Mouse (Mus musculus) liver, postnatal 0 days (tissue): ENCODE measurements around the gene Ranbp1. TPM values are rescaled to one million over a fixed set of nuclear protein-coding genes. Genes with fewer than 3 reads are reported as not detected.

ENCODE experiments used
- ATAC-seq: fragments of 200-750 bp; cut with Nextera tagmentation; 2 replicates; pipeline ENCODE4 v1.8.0; 2017; ENCODE audit warnings: mild to moderate bottlenecking, moderate library complexity
- DNase-seq: peaks from one replicate; pipeline ENCODE4 v3.0.0-alpha.2; 2016
- H3K27ac ChIP-seq: fragments of 300-500 bp; sonication (generic); 2 replicates; pipeline ENCODE4 v1.5.1; 2014; ENCODE audit warnings: antibody characterized with exemption, moderate library complexity, mild to moderate bottlenecking, low read depth
- H3K27me3 ChIP-seq: fragments of 300-500 bp; sonication (generic); 2 replicates; pipeline ENCODE4 v1.6.1; 2014; ENCODE audit warnings: low read length, control low read depth, mixed read lengths; ENCODE audit not compliant: insufficient read depth
- H3K36me3 ChIP-seq: fragments of 300-500 bp; sonication (generic); replicated peaks from 2 replicates; pipeline ENCODE4 v1.6.1; 2014; ENCODE audit warnings: mild to moderate bottlenecking, control low read depth, low read length, moderate library complexity, mixed read lengths; ENCODE audit not compliant: insufficient read depth
- H3K4me1 ChIP-seq: fragments of 300-500 bp; sonication (generic); 2 replicates; pipeline ENCODE4 v1.6.1; 2014; ENCODE audit warnings: antibody characterized with exemption, mild to moderate bottlenecking, control low read depth; ENCODE audit not compliant: insufficient read depth
- H3K4me2 ChIP-seq: fragments of 300-500 bp; sonication (generic); 2 replicates; pipeline ENCODE4 v1.6.1; 2014; ENCODE audit warnings: low read depth, mild to moderate bottlenecking, low read length, moderate library complexity, mixed read lengths
- H3K4me3 ChIP-seq: fragments of 300-500 bp; sonication (generic); 2 replicates; pipeline ENCODE4 v1.5.1; 2014; ENCODE audit warnings: low read depth, low read length
- H3K9ac ChIP-seq: fragments of 300-500 bp; sonication (generic); replicated peaks from 2 replicates; pipeline ENCODE4 v1.6.1; 2014; ENCODE audit warnings: mild to moderate bottlenecking, moderate library complexity
- H3K9me3 ChIP-seq: fragments of 300-500 bp; sonication (generic); 2 replicates; pipeline ENCODE4 v1.6.1; 2016; ENCODE audit warnings: mild to moderate bottlenecking, control low read depth, low read length, mixed read lengths
- CTCF ChIP-seq: sonication (generic); IDR thresholded peaks from 2 replicates; pipeline ENCODE4 v1.5.1; 2016; ENCODE audit warnings: antibody characterized with exemption, low read depth
- EP300 ChIP-seq: IDR thresholded peaks from 2 replicates; pipeline ENCODE4 v1.6.1; 2016; ENCODE audit warnings: antibody characterized with exemption, low read depth, mild to moderate bottlenecking
- WGBS: fragments of 180-500 bp; shearing (Covaris S2); extraction: QIAGEN DNeasy Blood & Tissue Kit; methylation state at CpG from one replicate; pipeline ENCODE4 v1.1.7; 2014; ENCODE audit not compliant: insufficient replicate concordance; 5-methylcytosine and 5-hydroxymethylcytosine counted together
- polyA plus RNA-seq: library from polyadenylated mRNA; unstranded; fragments of >200 nt; fragmentation: Nextera tagmentation; extraction: Ambion mirVana; gene quantifications from 2 replicates; pipeline ENCODE4 v1.2.1, GENCODE M21; 2015

Gene Ranbp1
- polyA plus RNA-seq, 1 experiment from 2014 or later: 160 TPM

DNA sequence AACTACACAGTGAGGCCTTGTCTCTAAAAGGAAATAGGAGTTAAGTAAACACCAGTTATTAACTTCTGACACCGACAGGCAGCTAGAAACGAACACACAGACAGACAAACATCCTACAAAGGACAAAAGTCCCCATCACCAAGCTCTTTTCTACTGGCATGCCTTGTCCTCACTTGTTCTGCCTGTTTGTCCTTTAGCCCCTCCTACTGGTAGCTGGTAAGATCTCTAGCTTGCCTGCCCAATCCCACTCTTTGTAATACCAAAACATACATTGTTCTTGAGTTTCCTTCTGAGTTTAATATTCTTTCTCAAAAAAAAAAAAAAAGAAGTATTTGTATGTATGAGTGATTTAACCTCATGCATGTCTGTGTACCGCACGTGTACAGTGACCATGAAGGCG lies 19.6 kb upstream of the Ranbp1 start:
- no peak overlapping the region for H3K9ac ChIP-seq
- H3K36me3 ChIP-seq: peaks cover 83% of the 10 kb centered on the region
- ATAC-seq (no peak), DNase-seq (no peak)
- no peak overlapping the region for H3K4me2 ChIP-seq
- no peaks in the 10 kb centered on the region for H3K27me3 ChIP-seq
- H3K4me3 ChIP-seq: no peak overlapping the region
- TF ChIP-seq EP300: no peak
- TF ChIP-seq CTCF: peak; percentile 54
- no peaks in the 10 kb centered on the region for H3K9me3 ChIP-seq
- H3K27ac ChIP-seq: no peak overlapping the region
- WGBS: 89% methylated on average over 5 of the region's 5 CpGs
- no peaks in the 10 kb centered on the region for H3K4me1 ChIP-seq

DNA sequence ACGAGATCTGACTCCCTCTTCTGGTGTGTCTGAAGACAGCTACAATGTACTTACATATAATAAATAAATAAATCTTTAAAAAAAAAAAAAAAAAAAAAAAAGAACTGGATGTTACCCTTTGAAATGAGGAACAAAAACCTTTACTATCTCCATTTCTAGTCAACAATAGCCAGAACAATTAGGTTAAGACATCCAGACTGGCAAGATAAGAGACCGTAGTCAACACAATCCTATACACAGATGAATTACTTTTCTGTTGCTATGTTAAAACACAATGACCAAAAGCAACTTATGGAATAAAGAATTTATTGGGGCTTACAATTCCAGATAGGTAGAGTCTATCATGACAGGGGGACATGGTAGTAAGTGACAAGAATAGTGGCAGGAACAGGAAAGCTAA lies 16.5 kb upstream of the Ranbp1 start:
- Histone ChIP-seq H3K36me3 (peaks cover 73% of the 10 kb centered on the region), H3K27ac (no peak overlapping the region), H3K4me3 (no peak overlapping the region), H3K9ac (no peak overlapping the region), H3K27me3 (no peaks in the 10 kb centered on the region), H3K9me3 (no peaks in the 10 kb centered on the region), H3K4me2 (no peak overlapping the region), H3K4me1 (no peaks in the 10 kb centered on the region)
- DNase-seq (no peak), ATAC-seq (no peak)
- TF ChIP-seq EP300 (no peak), CTCF (no peak)
- 62% methylated on average over 2 of the region's 2 CpGs for WGBS

DNA sequence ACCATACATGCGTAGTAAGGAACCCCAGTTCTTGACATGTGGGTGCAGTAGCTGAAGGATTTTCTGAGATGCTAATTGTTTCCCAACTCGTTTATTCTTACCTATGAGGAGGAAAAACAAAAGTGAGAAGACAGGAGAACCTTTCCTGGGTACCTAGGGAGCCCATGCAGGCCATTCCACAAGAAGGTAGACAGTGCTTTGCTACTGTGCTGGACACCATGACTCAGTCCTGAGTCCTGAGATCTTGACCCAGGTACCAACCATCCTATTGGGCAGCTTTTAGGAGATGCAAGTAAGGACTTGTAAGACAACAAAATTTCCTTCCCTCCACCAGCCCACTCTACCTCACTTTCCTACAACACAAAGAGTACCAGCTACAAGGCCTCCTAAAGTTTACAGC lies 9.7 kb upstream of the Ranbp1 start, which contains the start of gene Gm49776:
Gene Gm49776 (minus strand): TSS at position 101 of the 400 bp plus-strand sequence.
- no peak within 1 kb of the TSS for H3K4me3 ChIP-seq
- TF ChIP-seq EP300 (no peak), CTCF (no peak)
- no peak within 1 kb of the TSS for H3K27ac ChIP-seq
- H3K9ac ChIP-seq: no peak within 1 kb of the TSS
- H3K4me2 ChIP-seq: no peak within 1 kb of the TSS
- peaks cover 80% of the 10 kb centered on the region for H3K36me3 ChIP-seq
- no peaks in the 10 kb centered on the region for H3K27me3 ChIP-seq
- DNase-seq: no peak
- no peak for ATAC-seq
- H3K9me3 ChIP-seq: no peaks in the 10 kb centered on the region
- no peaks in the 10 kb centered on the region for H3K4me1 ChIP-seq
- 86% methylated on average over 2 of the region's 2 CpGs for whole genome bisulfite sequencing

DNA sequence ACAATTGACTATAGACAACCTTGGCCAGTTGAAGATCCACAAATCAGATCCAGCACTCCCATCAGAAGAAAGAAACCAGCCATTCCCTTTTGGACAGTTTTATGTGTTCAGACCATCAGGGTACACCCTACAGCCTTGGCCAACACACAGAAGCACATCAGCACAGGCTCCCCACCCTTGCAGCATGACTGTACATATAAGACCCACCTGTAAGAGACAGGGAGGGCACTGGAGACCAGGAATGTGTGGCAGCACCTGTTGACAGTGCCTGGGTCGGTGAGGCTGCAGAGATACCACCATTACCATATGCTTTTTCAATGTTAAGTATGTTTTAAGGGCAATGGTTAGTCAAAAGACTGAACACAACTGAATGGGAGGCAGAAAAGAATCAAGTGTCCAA lies 5.3 kb upstream of the Ranbp1 start:
- Histone ChIP-seq H3K4me3 (no peak overlapping the region), H3K4me1 (peaks cover 17% of the 10 kb centered on the region), H3K27ac (no peak overlapping the region), H3K9ac (no peak overlapping the region), H3K9me3 (no peaks in the 10 kb centered on the region), H3K36me3 (peaks cover 74% of the 10 kb centered on the region), H3K4me2 (no peak overlapping the region), H3K27me3 (no peaks in the 10 kb centered on the region)
- no peak for TF ChIP-seq CTCF
- TF ChIP-seq EP300: no peak
- no peak for ATAC-seq
- WGBS: 76% methylated on average over 1 of the region's 1 CpGs
- DNase-seq: no peak

DNA sequence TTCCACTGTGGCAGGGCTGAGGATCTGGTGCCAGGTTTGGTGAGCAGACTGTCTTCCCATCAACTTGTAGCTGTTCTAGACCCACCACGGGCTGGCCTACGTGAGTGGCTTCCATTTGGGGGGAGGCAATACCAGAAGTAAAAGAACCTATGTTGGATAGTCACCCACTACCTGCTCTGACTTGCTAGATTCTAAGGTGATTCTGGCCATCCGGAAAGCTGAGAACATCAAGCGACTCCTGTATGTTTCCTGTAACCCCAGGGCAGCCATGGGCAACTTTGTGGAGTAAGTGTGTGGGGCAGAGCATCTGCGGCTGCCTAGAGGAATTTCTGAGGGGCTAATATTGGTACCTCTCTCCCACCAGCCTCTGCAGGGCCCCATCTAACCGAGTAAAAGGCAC lies 4.2 kb upstream of the Ranbp1 start:
- no peak for ATAC-seq
- TF ChIP-seq EP300 (no peak), CTCF (no peak)
- Histone ChIP-seq H3K36me3 (peaks cover 65% of the 10 kb centered on the region), H3K4me3 (no peak overlapping the region), H3K27me3 (no peaks in the 10 kb centered on the region), H3K27ac (no peak overlapping the region), H3K4me1 (peaks cover 17% of the 10 kb centered on the region), H3K9me3 (no peaks in the 10 kb centered on the region), H3K4me2 (no peak overlapping the region), H3K9ac (no peak overlapping the region)
- 78% methylated on average over 6 of the region's 6 CpGs for WGBS
- no peak for DNase-seq

DNA sequence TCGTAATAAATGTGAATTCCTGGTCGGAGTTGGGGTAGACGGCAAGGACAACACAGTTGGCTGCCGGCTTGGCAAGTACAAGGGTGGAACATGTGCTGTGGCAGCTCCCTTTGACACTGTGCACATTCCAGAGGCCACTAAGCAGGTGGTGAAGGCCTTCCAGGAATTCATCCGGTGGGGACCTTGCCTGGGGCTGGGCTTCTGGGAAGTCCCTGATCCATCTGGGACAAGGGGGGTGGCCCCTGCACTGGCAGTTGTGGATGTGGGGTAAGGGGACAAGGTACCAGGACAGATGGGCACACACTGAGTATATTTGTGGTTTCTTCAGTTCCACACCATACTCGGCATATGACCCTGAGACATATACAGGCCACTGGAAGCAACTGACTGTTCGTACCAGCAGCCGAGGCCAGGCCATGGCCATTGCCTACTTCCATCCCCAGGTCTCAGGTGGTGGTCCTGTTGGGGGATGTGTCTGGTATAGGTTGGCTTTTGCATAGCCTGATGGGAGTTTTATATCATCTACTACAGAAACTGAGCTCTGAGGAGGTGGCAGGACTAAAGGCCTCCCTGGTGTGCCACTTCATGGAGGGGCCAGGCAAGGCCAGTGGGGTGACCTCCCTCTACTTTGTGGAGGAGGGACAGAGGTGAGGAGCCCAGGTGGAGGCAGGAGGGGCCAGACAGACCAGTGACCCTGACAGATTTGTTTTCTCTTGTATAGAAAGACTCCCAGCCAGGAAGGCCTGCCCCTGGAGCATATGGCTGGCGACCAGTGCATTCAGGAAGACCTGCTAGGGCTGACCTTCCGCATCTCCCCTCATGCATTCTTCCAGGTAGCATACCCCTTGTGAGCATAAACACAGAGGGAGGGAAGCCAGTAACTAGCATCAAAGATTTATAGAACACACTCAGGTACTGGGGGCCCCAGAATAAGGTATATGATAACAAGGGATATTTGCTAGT lies 2.6 kb upstream of the Ranbp1 start:
- DNase-seq (no peak), ATAC-seq (no peak)
- Histone ChIP-seq H3K4me2 (peak overlapping the region; percentile 83), H3K4me1 (peaks cover 27% of the 10 kb centered on the region), H3K27ac (no peak overlapping the region), H3K27me3 (no peaks in the 10 kb centered on the region), H3K9me3 (no peaks in the 10 kb centered on the region), H3K9ac (peak overlapping the region; percentile 86; the same call in 1 of the 2 replicates), H3K4me3 (no peak overlapping the region), H3K36me3 (peaks cover 54% of the 10 kb centered on the region)
- WGBS: 72% methylated on average over 10 of the region's 10 CpGs
- TF ChIP-seq EP300: no peak
- TF ChIP-seq CTCF: no peak
